Mouse (Mus musculus) c-Kit-negative CD71-positive TER-119-positive erythroid progenitor cells, embryonic 14.5 days (primary cell): ENCODE data around the gene Apol7a.
"Not testable (repeated sequence)": the region's sequence is repeated elsewhere in the genome, so short reads cannot be mapped to it uniquely, and the experiment has no call there.

Experiments used
- DNase-seq: peaks from one replicate; pipeline ENCODE4 v3.0.0-alpha.2; 2013; ENCODE audit warnings: low read depth, low spot score

Gene Apol7a

DNA sequence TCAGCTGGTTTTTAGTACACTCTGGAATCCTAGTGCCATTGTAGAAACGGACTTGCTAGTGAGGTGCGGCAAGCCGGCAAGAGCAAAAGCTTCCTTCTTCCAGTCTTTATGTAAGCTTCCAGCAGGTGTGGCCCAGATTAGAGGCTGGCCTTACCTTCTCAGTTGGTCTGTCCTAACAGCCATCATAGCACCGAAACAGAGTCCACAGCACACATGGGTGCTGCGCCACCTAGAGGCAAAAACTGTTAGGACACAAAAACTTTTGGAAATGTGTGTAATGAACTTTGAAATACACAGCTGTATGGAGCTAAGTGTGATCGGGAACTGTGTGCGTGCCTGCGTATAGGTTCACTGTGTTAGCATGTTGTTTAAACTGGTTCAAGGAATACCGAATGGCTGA lies at the start of gene Apol7a:
Gene Apol7a (minus strand): TSS at position 84 of the 400 bp plus-strand sequence.
- DNase-seq = not testable (repeated sequence)

DNA sequence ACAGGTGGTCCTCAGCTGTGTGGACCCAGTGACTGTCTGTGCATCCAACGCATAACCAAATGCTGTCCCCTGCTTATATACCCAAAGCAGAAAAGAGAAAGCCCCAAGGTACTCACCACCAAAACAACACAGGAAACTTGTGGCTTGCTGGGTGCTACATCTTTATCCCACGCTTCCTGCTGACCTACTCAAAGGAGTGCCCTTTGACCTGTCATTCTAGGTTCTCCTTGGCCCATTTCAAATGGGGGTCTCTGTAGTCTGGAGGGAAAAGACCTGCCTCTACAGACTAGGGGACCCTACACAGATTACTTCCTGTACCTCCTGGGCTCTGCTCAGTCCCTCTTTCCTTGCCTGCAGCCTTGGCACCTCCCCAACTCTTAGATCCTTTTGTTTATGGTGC lies 48.5 kb upstream of the Apol7a start, which contains the start of gene Apol7b:
Gene Apol7b (minus strand): TSS at position 101 of the 400 bp plus-strand sequence.
- not testable (repeated sequence) for DNase-seq

DNA sequence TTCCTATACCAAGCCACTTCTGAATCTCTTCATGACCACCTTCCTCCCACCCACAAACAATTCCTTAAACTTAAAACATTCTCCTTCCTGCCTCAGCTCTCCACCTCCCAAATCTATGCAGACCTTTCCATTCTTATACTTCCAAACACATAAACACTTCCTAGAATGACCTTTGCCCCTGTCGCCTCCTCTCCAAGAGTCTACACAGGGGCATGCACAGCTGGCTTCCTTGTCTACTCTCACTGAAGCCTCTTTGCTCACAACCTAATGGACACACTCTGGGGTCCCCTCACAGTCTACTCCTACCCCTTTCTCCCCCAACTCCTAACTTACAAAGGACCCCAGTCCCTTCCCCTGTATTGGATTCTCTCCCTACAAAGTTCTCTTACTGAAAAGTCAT lies 46.8 kb upstream of the Apol7a start:
- DNase-seq = not testable (repeated sequence)

DNA sequence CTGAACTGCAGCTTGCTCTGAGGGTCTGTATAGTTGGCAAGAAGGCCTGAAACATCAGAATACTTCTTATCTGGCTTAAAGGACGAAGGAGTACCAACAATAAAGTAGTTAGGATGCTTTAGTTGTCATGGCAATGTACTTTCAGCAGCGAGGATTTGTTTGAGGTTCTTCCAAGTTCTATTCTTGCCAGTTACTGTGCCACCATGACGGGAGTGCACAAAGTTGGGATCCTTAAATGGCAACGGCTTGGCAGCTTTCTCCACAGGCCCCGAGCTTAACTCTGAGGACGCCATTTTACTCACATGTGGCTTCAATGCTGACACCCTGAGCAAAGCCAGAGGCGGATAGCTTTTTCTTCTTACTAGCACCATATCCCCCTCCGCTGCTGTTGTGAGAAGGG lies 45.8 kb upstream of the Apol7a start:
- not testable (repeated sequence) for DNase-seq

DNA sequence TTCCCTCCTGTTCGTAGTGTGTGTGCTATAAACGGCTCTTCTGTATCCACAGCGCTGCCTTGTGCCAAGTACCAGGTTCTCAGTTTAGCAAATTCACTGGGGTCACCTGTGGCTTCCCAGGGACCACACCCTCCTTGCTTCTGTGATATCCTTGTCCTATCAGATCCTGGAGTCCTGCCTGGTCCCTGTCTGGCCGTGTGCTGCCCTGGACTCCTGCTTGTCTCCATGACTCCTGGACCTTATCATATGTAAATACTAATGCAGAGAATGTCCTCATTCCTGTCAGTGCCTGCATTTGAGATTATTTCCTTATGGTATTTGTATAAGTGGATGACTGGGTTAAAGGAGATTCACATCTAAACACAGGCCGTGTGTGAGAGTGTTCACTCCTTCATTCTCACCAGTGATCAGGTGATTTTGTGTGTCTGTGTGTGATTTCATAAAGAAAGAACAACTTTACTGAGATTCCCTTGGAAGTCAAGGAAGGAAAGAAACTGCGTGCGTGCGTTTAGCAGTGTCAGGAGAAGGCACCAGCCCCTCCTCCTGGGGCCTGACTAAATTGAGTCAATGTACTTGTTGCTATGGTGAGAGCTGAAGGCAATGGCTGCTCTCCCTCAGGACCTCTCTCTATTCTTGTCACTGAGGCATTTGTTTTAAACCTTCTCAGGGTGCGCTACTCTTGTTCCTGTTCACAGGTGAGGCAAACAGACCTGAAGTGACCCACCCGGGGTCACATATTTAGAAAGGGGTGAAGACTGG lies 30.0 kb upstream of the Apol7a start:
- DNase-seq = not testable (repeated sequence)

DNA sequence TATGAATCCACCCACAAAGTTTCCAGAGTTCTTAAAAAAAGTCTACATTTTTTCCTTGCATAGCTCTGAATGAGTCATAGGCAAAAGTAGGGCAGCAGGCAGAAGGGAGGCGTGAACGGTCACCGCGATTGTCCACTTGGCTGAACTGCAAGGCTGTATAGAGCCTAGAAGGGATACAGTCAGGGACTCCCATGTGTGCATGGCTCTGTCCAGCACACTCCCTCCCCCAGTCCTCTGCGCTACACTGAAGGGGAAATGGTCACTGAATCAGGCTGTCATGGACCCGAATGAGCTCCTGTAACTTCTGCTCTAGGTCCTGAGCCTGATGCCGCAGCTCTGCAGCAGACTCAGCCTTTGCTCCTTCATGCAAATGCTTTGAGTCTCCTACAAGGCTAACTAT lies 24.0 kb upstream of the Apol7a start:
- not testable (repeated sequence) for DNase-seq

DNA sequence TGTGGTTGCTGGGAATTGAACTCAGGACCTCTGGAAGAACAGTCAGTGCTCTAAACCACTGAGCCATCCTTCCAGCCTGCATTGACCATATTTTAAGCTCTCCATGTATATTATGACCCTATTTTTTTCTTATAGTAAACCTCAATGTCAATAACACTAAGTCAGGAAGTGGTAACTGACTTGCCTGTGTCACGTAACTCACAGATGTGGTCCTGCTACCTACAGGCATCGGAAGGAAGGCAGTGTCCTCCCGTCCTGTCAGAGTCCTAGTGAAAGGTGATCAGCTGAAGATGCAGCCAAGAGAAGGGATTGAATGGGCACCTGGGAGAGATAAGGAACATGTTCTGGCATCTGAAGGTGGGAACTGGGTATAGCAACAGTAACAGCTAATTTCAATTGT lies 20.7 kb upstream of the Apol7a start:
- not testable (repeated sequence) for DNase-seq

- not testable (repeated sequence) for DNase-seq
Observed at GRCm38 (mm10) chr15:77416655-77417333, 17.9 kb upstream of the Apol7a start.

GRCm38 (mm10) chr15:77415653-77416052 lies 16.7 kb upstream of the Apol7a start:
- not testable (repeated sequence) for DNase-seq

GRCm38 (mm10) chr15:77412695-77413094 lies 13.8 kb upstream of the Apol7a start:
- not testable (repeated sequence) for DNase-seq

- not testable (repeated sequence) for DNase-seq
Observed at GRCm38 (mm10) chr15:77411035-77411434, 12.1 kb upstream of the Apol7a start, which contains the start of gene Apol9a. Apol9a (minus strand) TSS chr15:77411135.

GRCm38 (mm10) chr15:77406370-77406769 lies 7.5 kb upstream of the Apol7a start:
- not testable (repeated sequence) for DNase-seq

- not testable (repeated sequence) for DNase-seq
Observed at GRCm38 (mm10) chr15:77397450-77398132, 1.3 kb downstream of the Apol7a start.

- not testable (repeated sequence) for DNase-seq
Observed at GRCm38 (mm10) chr15:77393832-77394231, 5.1 kb downstream of the Apol7a start.

GRCm38 (mm10) chr15:77387462-77387861 lies 11.4 kb downstream of the Apol7a start:
- DNase-seq = no peak

GRCm38 (mm10) chr15:77384340-77385030 lies 14.4 kb downstream of the Apol7a start:
- DNase-seq = no peak

- DNase-seq = no peak
Observed at GRCm38 (mm10) chr15:77382880-77383279, 16.0 kb downstream of the Apol7a start.

DNA sequence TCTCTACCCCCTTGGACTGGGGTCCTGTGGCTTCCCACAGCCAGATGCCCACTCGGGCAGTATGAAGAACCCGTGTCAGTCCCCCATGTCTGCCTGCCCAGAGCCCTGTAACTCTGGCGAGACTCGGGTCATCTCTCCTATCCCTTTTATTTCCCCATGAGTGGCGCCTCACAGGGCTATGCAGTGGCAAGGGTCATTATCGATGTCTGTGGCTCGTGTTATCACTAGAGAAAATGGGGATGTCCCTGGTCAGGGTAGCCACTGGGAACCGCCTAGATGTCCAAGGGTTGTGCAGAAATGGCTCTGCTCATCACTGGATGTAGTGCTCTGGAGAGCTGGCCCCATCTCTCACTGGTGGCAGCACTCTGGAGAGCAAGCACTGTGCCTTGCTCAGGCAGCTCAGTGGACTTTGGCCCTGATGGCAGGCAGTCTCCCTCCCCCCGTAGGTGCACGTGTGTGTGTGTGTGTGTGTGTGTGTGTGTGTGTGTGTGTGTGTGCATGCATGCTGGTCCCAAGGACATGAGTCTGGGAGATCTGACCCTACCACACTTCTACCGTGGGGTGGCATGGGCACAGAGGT lies 16.5 kb downstream of the Apol7a start:
- DNase-seq = no peak

- DNase-seq = no peak
Observed at GRCm38 (mm10) chr15:77381481-77381880, 17.4 kb downstream of the Apol7a start.

DNA sequence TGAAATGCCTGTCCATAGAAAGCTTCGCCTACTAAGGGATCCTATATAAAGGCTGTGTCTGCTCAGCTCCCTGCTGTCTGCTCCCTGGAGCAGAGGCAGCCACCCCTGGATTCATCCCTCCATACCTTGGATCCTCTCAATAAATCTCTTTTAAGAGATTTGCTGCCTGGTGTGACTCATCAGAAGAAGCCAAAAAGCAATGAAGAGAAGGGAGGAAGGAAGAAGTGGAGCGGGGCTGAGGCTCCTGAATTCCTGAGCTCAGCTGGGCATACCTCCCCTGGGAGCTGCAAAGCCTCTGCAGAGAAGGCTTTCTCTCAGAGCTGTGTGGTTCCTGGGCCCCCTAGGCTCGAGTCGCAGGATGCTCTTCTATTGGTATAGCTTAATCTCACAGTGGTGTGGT lies 19.0 kb downstream of the Apol7a start:
- DNase-seq = no peak

DNA sequence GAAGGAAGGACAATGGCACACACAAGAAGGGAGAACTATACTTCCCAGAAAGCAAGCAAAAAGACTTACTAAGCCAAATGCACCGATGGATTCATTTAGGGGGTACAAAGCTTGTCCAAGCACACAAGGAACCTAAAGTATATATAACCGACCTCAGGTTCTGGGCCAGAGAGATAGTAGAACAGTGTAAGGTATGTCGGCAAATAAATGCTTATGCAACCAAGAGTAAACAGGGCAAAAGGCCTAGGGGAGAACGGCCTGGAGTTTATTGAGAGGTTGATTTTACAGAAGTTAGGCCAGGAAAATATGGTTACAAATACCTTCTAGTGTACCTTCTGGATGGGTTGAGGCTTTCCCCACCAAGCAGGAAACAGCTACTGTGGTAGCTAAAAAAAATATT lies 21.5 kb downstream of the Apol7a start:
- DNase-seq = no peak
